Mouse (Mus musculus): Measurements from ENCODE around the gene Rxfp4. TPM values are rescaled to one million over a fixed set of nuclear protein-coding genes. Genes with fewer than 3 reads are reported as not detected.
"Not testable (repeated sequence)": the region's sequence is repeated elsewhere in the genome, so short reads cannot be mapped to it uniquely, and the experiment has no call there.

Rxfp4 gene
- total RNA-seq, 4 experiments from 2014 or later, result not detected

- DNase-seq, result no peak
These were observed 43.9 kb downstream of the Rxfp4 start for GRCm38 (mm10) chr3:88609066-88609465.

DNA sequence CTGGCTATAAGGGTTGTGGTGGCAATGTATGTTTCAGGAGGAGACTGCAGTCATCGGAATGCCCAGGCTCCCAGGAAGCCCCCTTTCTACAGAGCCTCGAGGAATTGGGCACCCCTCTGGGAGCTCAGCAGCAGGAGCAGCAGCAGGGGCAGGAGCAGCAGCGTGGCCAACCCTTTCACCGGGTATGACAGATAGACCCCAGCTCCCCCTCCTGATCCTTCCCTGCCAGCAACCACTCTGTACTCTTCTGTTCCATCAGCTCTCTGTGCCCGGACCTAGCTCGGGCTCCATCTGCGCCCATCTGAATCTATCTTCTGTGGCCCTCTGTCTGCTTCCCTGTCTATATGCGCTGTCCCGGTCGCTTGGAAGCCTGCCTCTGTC is 45.2 kb downstream of the Rxfp4 start:
- DNase-seq, result no peak

DNA sequence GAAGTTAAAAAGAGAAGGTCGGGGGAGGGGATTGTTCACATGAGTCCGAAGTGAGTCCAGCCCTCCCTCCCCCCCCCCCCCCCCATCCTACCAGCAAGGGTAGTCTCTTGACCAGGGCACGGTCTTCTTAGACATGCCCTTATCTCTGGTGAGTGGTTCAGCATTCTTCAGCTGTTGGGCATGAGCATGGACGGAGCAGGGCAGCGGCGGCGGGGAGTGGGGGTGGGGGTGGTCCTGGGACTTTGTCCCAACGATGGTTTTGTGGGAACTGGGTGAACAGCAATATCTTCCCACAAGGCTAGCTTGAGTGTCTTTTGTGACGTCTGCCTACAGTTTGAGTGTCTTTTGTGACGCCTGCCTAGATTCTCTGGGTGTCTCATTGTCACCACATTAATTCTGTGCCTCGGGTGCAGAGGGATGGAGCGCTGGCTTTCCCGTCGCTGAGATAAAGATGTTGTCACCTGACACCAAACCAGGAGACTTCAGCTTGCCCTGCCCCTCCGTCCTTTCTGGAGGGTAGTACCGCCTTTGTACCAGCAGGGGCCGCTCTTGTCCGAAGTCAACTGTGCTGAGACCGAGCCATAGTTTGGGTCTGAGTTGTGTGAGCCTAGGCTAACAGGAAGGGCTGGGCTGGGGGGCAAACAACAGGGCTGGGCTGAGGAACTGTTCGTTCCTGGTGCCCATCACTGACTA is 45.7 kb downstream of the Rxfp4 start:
- peak; percentile 74 for DNase-seq

DNA sequence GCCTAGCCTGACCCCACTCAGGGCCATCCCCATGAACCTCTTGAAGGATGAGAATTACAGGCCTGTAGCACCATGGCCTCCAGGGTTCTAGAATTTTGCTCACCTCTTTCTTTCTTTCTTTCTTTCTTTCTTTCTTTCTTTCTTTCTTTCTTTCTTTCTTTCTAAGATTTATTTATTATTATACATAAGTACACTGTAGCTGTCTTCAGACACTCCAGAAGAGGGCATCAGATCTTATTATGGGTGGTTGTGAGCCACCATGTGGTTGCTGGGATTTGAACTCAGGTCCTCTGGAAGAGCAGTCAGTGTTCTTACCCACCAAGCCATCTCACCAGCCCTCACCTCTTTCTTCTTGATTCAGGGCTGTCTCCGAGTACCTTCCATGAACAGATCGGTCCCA is 47.3 kb downstream of the Rxfp4 start, which contains the start of gene Arhgef2:
Arhgef2 (plus strand) TSS at position 301 of the 400 bp plus-strand sequence.
- DNase-seq, result not testable (repeated sequence)

GRCm38 (mm10) chr3:88604863-88605262 is 48.1 kb downstream of the Rxfp4 start:
- DNase-seq, result no peak

- DNase-seq, result peak; percentile 82
These were observed 49.2 kb downstream of the Rxfp4 start for GRCm38 (mm10) chr3:88603714-88604161.

DNA sequence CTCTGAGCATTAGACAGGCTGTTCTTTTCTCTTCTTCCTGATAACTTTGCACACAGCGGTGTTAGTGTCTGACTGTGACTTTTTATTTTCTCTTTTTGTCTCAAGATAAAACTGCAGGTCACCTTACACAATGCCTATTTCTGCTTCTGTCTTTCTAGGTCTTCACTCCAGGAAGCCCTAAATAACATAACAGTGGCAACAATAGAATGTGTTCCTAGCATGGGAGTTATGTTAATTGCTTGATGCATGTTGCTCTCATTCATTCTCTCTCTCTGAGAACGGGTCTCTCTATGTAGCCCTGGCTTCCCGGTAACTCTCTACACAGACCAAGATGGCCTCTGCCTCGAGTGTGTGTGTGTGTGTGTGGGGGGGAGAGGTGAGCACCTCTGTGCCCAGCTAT is 50.5 kb downstream of the Rxfp4 start:
- no peak for DNase-seq

Other genes with a start within 250 kb of the Rxfp4 start
- gene Pmf1, start 242.8 kb downstream of the Rxfp4 start, total RNA-seq (2022), result 10 to 100 TPM; 31.5 to 46.9 (median 34.3) TPM
- 10 to 100 TPM; 44.3 to 50.8 (median 47.0) TPM for gene Slc25a44, start 228.0 kb downstream of the Rxfp4 start, total RNA-seq (2022)
- gene Sema4a, start 192.0 kb downstream of the Rxfp4 start, total RNA-seq (2022), result 10 to 100 TPM; 12.2 to 14.0 (median 12.5) TPM
- gene Lmna, start 143.2 kb downstream of the Rxfp4 start, total RNA-seq (2022), result 100 to 1,000 TPM in 3 of 4 experiments, 10 to 100 TPM in 1; 88.2 to 134 (median 124) TPM
- 1 to 10 TPM; 2.8 to 4.3 (median 3.9) TPM for gene Mex3a, start 120.7 kb downstream of the Rxfp4 start, total RNA-seq (2022)
- not detected for gene Rab25, start 104.8 kb downstream of the Rxfp4 start, total RNA-seq (2022)
- gene Lamtor2, start 100.1 kb downstream of the Rxfp4 start, total RNA-seq (2022), result 100 to 1,000 TPM; 138 to 164 (median 144) TPM
- 10 to 100 TPM; 64.1 to 81.3 (median 66.7) TPM for gene Ubqln4, start 99.4 kb downstream of the Rxfp4 start, total RNA-seq (2022)
- 100 to 1,000 TPM; 139 to 217 (median 172) TPM for gene Ssr2, start 77.3 kb downstream of the Rxfp4 start, total RNA-seq (2022)
- gene Arhgef2, start 47.2 kb downstream of the Rxfp4 start, total RNA-seq (2022), result 10 to 100 TPM; 22.0 to 48.2 (median 31.5) TPM
- gene Khdc4, start 32.7 kb upstream of the Rxfp4 start, total RNA-seq (2022), result 10 to 100 TPM; 48.9 to 84.1 (median 58.1) TPM
- 10 to 100 TPM; 55.0 to 65.3 (median 59.1) TPM for gene Rit1, start 63.7 kb upstream of the Rxfp4 start, total RNA-seq (2022)
- 10 to 100 TPM; 13.5 to 24.3 (median 15.7) TPM for gene Syt11, start 122.0 kb upstream of the Rxfp4 start, total RNA-seq (2022)
- gene Gon4l, start 182.1 kb upstream of the Rxfp4 start, total RNA-seq (2022), result 10 to 100 TPM; 34.8 to 56.4 (median 40.3) TPM